Mouse (Mus musculus) liver, embryonic 14.5 days (tissue): ENCODE measurements at regions not wholly inside any gene's neighbourhood (a gene's known extent, or its start where the extent isn't known, plus 50 kb on each side); places are given as distances from the start of the nearest gene placed in this dataset.

Source experiments
- CTCF ChIP-seq: IDR thresholded peaks from 2 replicates; pipeline ENCODE4 v1.5.1; 2016; ENCODE audit warnings: antibody characterized with exemption, low read depth, control low read depth
- EP300 ChIP-seq: IDR thresholded peaks from 2 replicates; pipeline ENCODE4 v1.6.1; 2016; ENCODE audit warnings: antibody characterized with exemption, low read depth

DNA sequence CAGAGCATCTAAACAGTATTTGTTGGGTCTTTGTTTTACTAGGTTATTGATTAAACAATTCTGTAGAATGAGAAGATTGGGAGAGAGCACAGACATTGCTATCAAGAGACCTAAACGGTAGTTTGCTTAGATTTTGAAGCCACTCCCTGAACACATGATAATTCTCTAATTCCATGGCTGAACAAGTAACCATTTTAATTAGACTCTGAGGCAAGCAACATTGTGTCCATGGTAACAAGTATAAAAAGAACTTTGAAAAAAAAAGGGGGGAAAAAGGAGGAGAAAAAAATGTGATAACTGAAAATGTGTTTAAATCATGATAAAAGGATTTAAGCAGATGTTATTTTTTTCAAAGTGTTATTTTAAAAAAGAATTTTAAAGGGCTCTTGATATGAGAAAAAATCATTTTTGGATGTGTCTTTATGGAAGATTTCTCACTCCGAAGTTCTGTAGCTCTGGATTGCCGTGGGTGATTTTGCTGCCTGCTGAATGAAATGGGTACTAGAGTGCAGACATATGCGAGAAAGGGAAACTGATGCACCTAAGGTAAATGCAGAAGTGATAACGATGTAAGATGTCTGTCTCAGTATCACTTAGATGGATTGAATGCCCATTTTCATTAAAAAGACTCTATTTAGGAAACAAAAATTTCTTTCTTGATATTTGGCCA is 1166.9 kb upstream of the Zeb2 start:
- TF ChIP-seq EP300 = no peak
- TF ChIP-seq CTCF = no peak
